Mouse (Mus musculus) MEL (cell line): Measurements from ENCODE around the gene Kbtbd12. TPM values are rescaled to one million over a fixed set of nuclear protein-coding genes. Genes with fewer than 3 reads are reported as not detected.

ENCODE experiments used
- DNase-seq: peaks from one replicate; pipeline ENCODE4 v3.0.0; 2011; ENCODE audit warnings: low read depth, low spot score
- H3K27ac ChIP-seq: 2 replicates; pipeline ENCODE4 v1.5.1; 2012; ENCODE audit warnings: low read depth, mild to moderate bottlenecking, control low read depth, low read length, moderate library complexity; ENCODE audit not compliant: control insufficient read depth
- H3K27me3 ChIP-seq, 2 experiments: fragments of 150-350 bp in 1 of 2; sonication (generic) in 1 of 2; 2 replicates each; pipeline ENCODE4 v1.6.1; 2012; ENCODE audit warnings: low read length in 2 of 2, mild to moderate bottlenecking in 2 of 2, improper control_type of control experiment in 1 of 2, moderate library complexity in 1 of 2; ENCODE audit not compliant: insufficient read depth in 2 of 2, control insufficient read depth in 1 of 2
- H3K36me3 ChIP-seq, 2 experiments: 2 replicates each; pipeline ENCODE4 v1.6.1; 2012 to 2014; ENCODE audit warnings: low read length in 2 of 2, improper control_type of control experiment in 1 of 2, inconsistent platforms in 1 of 2, mild to moderate bottlenecking in 1 of 2; ENCODE audit not compliant: insufficient read depth in 2 of 2, control insufficient read depth in 1 of 2
- H3K4me1 ChIP-seq, 2 experiments: fragments of 150-350 bp in 1 of 2; sonication (generic) in 1 of 2; 2 replicates each; pipeline ENCODE4 v1.6.1; 2012; ENCODE audit warnings: low read length in 2 of 2, improper control_type of control experiment in 1 of 2, mild to moderate bottlenecking in 1 of 2; ENCODE audit not compliant: insufficient read depth in 2 of 2, control insufficient read depth in 1 of 2
- H3K4me3 ChIP-seq, 2 experiments: fragments of 150-350 bp in 1 of 2; sonication (generic) in 1 of 2; 2 replicates each; pipeline ENCODE4 v1.5.1; 2012; ENCODE audit warnings: low read depth in 2 of 2, low read length in 2 of 2, mild to moderate bottlenecking in 2 of 2, moderate library complexity in 2 of 2, control low read depth in 1 of 2, improper control_type of control experiment in 1 of 2; ENCODE audit not compliant: control insufficient read depth in 1 of 2, insufficient read depth in 1 of 2
- H3K79me2 ChIP-seq: 2 replicates; pipeline ENCODE4 v1.6.1; 2012; ENCODE audit warnings: mild to moderate bottlenecking, low read length, moderate library complexity; ENCODE audit not compliant: control insufficient read depth, poor library complexity, insufficient read depth
- H3K9ac ChIP-seq: 2 replicates; pipeline ENCODE4 v1.6.1; 2012; ENCODE audit warnings: low read depth, mild to moderate bottlenecking, control low read depth, low read length, moderate library complexity; ENCODE audit not compliant: control insufficient read depth, poor library complexity, severe bottlenecking
- H3K9me3 ChIP-seq: fragments of 150-350 bp; sonication (generic); replicated peaks from 2 replicates; pipeline ENCODE4 v1.6.1; 2012; ENCODE audit warnings: mild to moderate bottlenecking, low read length, improper control_type of control experiment, moderate library complexity; ENCODE audit not compliant: insufficient read depth
- CHD1 ChIP-seq: IDR thresholded peaks from 2 replicates; pipeline ENCODE4 v1.6.1; 2012; ENCODE audit warnings: low read depth, mild to moderate bottlenecking, inconsistent platforms, low read length, improper control_type of control experiment
- CHD2 ChIP-seq: IDR thresholded peaks from 2 replicates; pipeline ENCODE4 v1.6.1; 2011; ENCODE audit warnings: low read length, improper control_type of control experiment
- CTCF ChIP-seq, 3 experiments: IDR thresholded peaks in 2 of 3; conservative IDR thresholded peaks in 1 of 3; 2 replicates each; pipeline ENCODE4 v1.5.1; 2011 to 2012; ENCODE audit warnings: low read length in 3 of 3, low read depth in 2 of 3, mild to moderate bottlenecking in 2 of 3, improper control_type of control experiment in 1 of 3, inconsistent platforms in 1 of 3, mixed read lengths in 1 of 3, moderate library complexity in 1 of 3; ENCODE audit not compliant: control insufficient read depth in 1 of 3, insufficient read depth in 1 of 3, poor library complexity in 1 of 3, severe bottlenecking in 1 of 3
- E2F4 ChIP-seq: IDR thresholded peaks from 2 replicates; pipeline ENCODE4 v1.6.1; 2011; ENCODE audit warnings: low read depth, low read length, improper control_type of control experiment, borderline replicate concordance
- ETS1 ChIP-seq: IDR thresholded peaks from 2 replicates; pipeline ENCODE4 v1.6.1; 2012; ENCODE audit warnings: low read depth, mild to moderate bottlenecking, inconsistent platforms, low read length, improper control_type of control experiment, moderate library complexity
- GABPA ChIP-seq: IDR thresholded peaks from 2 replicates; pipeline ENCODE4 v1.6.1; 2012; ENCODE audit warnings: low read depth, mild to moderate bottlenecking, inconsistent platforms, low read length, improper control_type of control experiment, moderate library complexity
- GATA1 ChIP-seq: IDR thresholded peaks from 2 replicates; pipeline ENCODE4 v1.6.1; 2011; ENCODE audit warnings: low read depth, low read length, improper control_type of control experiment
- JUND ChIP-seq: IDR thresholded peaks from 2 replicates; pipeline ENCODE4 v1.6.1; 2011; ENCODE audit warnings: low read depth, mild to moderate bottlenecking, improper control_type of control experiment, low read length
- KAT2A ChIP-seq: conservative IDR thresholded peaks from 2 replicates; pipeline ENCODE4 v1.6.1; 2012; ENCODE audit warnings: low read depth, low read length, improper control_type of control experiment, inconsistent platforms
- MAFK ChIP-seq: IDR thresholded peaks from 2 replicates; pipeline ENCODE4 v1.6.1; 2011; ENCODE audit warnings: low read depth, mild to moderate bottlenecking, low read length, improper control_type of control experiment, borderline replicate concordance
- MAX ChIP-seq: IDR thresholded peaks from 2 replicates; pipeline ENCODE4 v1.6.1; 2011; ENCODE audit warnings: low read length, improper control_type of control experiment
- MEF2A ChIP-seq: IDR thresholded peaks from 2 replicates; pipeline ENCODE4 v1.6.1; 2014; ENCODE audit warnings: low read depth, mild to moderate bottlenecking, inconsistent platforms, low read length, improper control_type of control experiment; ENCODE audit not compliant: poor library complexity, insufficient replicate concordance, severe bottlenecking; ENCODE audit errors: extremely low read depth
- MXI1 ChIP-seq: IDR thresholded peaks from 2 replicates; pipeline ENCODE4 v1.6.1; 2011; ENCODE audit warnings: mild to moderate bottlenecking, low read depth, low read length, improper control_type of control experiment
- MYB ChIP-seq: IDR thresholded peaks from 2 replicates; pipeline ENCODE4 v1.6.1; 2011; ENCODE audit warnings: mild to moderate bottlenecking, low read depth, low read length, improper control_type of control experiment
- MYC ChIP-seq: IDR thresholded peaks from 2 replicates; pipeline ENCODE4 v1.6.1; 2011; ENCODE audit warnings: low read depth, mild to moderate bottlenecking, low read length, improper control_type of control experiment, moderate library complexity
- POLR2A ChIP-seq, 2 experiments: IDR thresholded peaks; 2 replicates each; pipeline ENCODE4 v1.6.1; 2011 to 2012; ENCODE audit warnings: low read length in 2 of 2, mild to moderate bottlenecking in 2 of 2, control low read depth in 1 of 2, improper control_type of control experiment in 1 of 2, low read depth in 1 of 2, moderate library complexity in 1 of 2; ENCODE audit not compliant: control insufficient read depth in 1 of 2, insufficient read depth in 1 of 2, poor library complexity in 1 of 2
- RAD21 ChIP-seq: IDR thresholded peaks from 2 replicates; pipeline ENCODE4 v1.6.1; 2011; ENCODE audit warnings: mild to moderate bottlenecking, low read depth, low read length, improper control_type of control experiment
- RCOR1 ChIP-seq: IDR thresholded peaks from 2 replicates; pipeline ENCODE4 v1.6.1; 2012; ENCODE audit warnings: low read depth, mild to moderate bottlenecking, inconsistent platforms, low read length, improper control_type of control experiment
- SIN3A ChIP-seq: IDR thresholded peaks from 2 replicates; pipeline ENCODE4 v1.6.1; 2012; ENCODE audit warnings: low read length, improper control_type of control experiment, inconsistent platforms
- TCF12 ChIP-seq: IDR thresholded peaks from 2 replicates; pipeline ENCODE4 v1.6.1; 2014; ENCODE audit warnings: low read depth, mild to moderate bottlenecking, inconsistent platforms, low read length, improper control_type of control experiment, moderate library complexity
- USF1 ChIP-seq: IDR thresholded peaks from 2 replicates; pipeline ENCODE4 v1.6.1; 2014; ENCODE audit warnings: low read depth, mild to moderate bottlenecking, inconsistent platforms, low read length, improper control_type of control experiment, moderate library complexity
- USF2 ChIP-seq, 2 experiments: IDR thresholded peaks; 2 replicates each; pipeline ENCODE4 v1.6.1; 2011 to 2012; ENCODE audit warnings: improper control_type of control experiment in 2 of 2, low read length in 2 of 2, borderline replicate concordance in 1 of 2, inconsistent platforms in 1 of 2, low read depth in 1 of 2, mild to moderate bottlenecking in 1 of 2; ENCODE audit not compliant: insufficient read depth in 1 of 2
- ZKSCAN1 ChIP-seq: IDR thresholded peaks from 2 replicates; pipeline ENCODE4 v1.6.1; 2012; ENCODE audit warnings: low read depth, mild to moderate bottlenecking, inconsistent platforms, low read length, improper control_type of control experiment, moderate library complexity
- ZMIZ1 ChIP-seq: IDR thresholded peaks from 2 replicates; pipeline ENCODE4 v1.6.1; 2012; ENCODE audit warnings: low read depth, mild to moderate bottlenecking, inconsistent platforms, low read length, improper control_type of control experiment, moderate library complexity
- ZNF384 ChIP-seq: IDR thresholded peaks from 2 replicates; pipeline ENCODE4 v1.6.1; 2012; ENCODE audit warnings: low read depth, mild to moderate bottlenecking, inconsistent platforms, low read length, improper control_type of control experiment
- polyA plus RNA-seq, 2 experiments: library from polyadenylated mRNA; stranded (reverse) in 1 of 2; unstranded in 1 of 2; fragments of >175 nt in 1 of 2; fragments of >200 nt in 1 of 2; gene quantifications; 2 replicates each; pipeline versions ENCODE4 v1.2.1 to v1.2.4; 2012; ENCODE audit warnings: low replicate concordance in 2 of 2, low read depth in 1 of 2; ENCODE audit not compliant: insufficient read length in 2 of 2, insufficient read depth in 1 of 2, missing spikeins in 1 of 2
- total RNA-seq: library from RNA; depleted of rRNA; stranded (reverse); fragments of 300-350 nt; gene quantifications from 2 replicates; pipeline ENCODE4 v1.2.3, GENCODE M21; 2012

Kbtbd12 gene
- total and polyA plus RNA-seq, 3 experiments: 0.04 TPM; not detected in 2

GRCm38 (mm10) chr6:88515971-88516370, 121.8 kb downstream of the Kbtbd12 start:
- no peak overlapping the region for H3K9ac ChIP-seq
- no peaks in the 10 kb centered on the region for H3K27me3 ChIP-seq
- DNase-seq: no peak
- no peak overlapping the region for H3K4me3 ChIP-seq
- no peak overlapping the region for H3K27ac ChIP-seq
- no peaks in the 10 kb centered on the region for H3K9me3 ChIP-seq
- H3K79me2 ChIP-seq: peaks cover 42% of the 10 kb centered on the region
- H3K4me1 ChIP-seq: peaks cover 0 to 9% of the 10 kb centered on the region in 2 experiments; a peak in 3 of 4 replicates
- TF ChIP-seq SIN3A (no peak), MYB (no peak), E2F4 (no peak), CHD1 (no peak), TCF12 (no peak), MXI1 (no peak), MYC (no peak), ZMIZ1 (no peak), USF1 (no peak), ZKSCAN1 (no peak), MAFK (no peak), ETS1 (no peak), RAD21 (no peak)
- TF ChIP-seq, all 39 proteins: peak for 0
- peaks cover 15 to 21% of the 10 kb centered on the region in 2 experiments for H3K36me3 ChIP-seq

- Histone ChIP-seq H3K4me3 (no peak overlapping the region), H3K9me3 (no peaks in the 10 kb centered on the region), H3K4me1 (peaks cover 0 to 9% of the 10 kb centered on the region in 2 experiments; a peak in 3 of 4 replicates), H3K27ac (no peak overlapping the region), H3K9ac (no peak overlapping the region), H3K79me2 (peaks cover 42% of the 10 kb centered on the region), H3K27me3 (no peaks in the 10 kb centered on the region), H3K36me3 (peaks cover 10 to 33% of the 10 kb centered on the region in 2 experiments)
- no peak for DNase-seq
- TF ChIP-seq ZKSCAN1 (no peak), ZNF384 (no peak), KAT2A (no peak), MYB (no peak)
Observed at GRCm38 (mm10) chr6:88514546-88514945, 123.2 kb downstream of the Kbtbd12 start.

GRCm38 (mm10) chr6:88513984-88514383, 123.8 kb downstream of the Kbtbd12 start:
- H3K36me3 ChIP-seq: peaks cover 10 to 36% of the 10 kb centered on the region in 2 experiments
- H3K4me3 ChIP-seq: no peak overlapping the region
- H3K4me1 ChIP-seq: peaks cover 0 to 9% of the 10 kb centered on the region in 2 experiments; a peak in 3 of 4 replicates
- no peak overlapping the region for H3K9ac ChIP-seq
- no peaks in the 10 kb centered on the region for H3K9me3 ChIP-seq
- no peak for DNase-seq
- H3K27ac ChIP-seq: no peak overlapping the region
- peaks cover 38% of the 10 kb centered on the region for H3K79me2 ChIP-seq
- H3K27me3 ChIP-seq: no peaks in the 10 kb centered on the region
- TF ChIP-seq JUND: no peak
- no peak for TF ChIP-seq MEF2A
- no peak for TF ChIP-seq MAFK
- no peak for TF ChIP-seq CHD2
- no peak for TF ChIP-seq GABPA
- TF ChIP-seq ZNF384: no peak
- TF ChIP-seq CHD1: no peak
- TF ChIP-seq GATA1: no peak
- no peak for TF ChIP-seq USF2 (IDR thresholded peaks at IDR 0.05; ENCODE audit: borderline replicate concordance in 1 of 2, insufficient read depth in 1 of 2, low read depth in 1 of 2, low read length in 2 of 2)
- TF ChIP-seq ETS1: no peak
- TF ChIP-seq E2F4: no peak
- TF ChIP-seq MAX: no peak
- TF ChIP-seq SIN3A: no peak
- TF ChIP-seq ZMIZ1: no peak
- no peak for TF ChIP-seq POLR2A (IDR thresholded peaks at IDR 0.05; ENCODE audit: control insufficient read depth in 1 of 2, insufficient read depth in 1 of 2, low read depth in 1 of 2, low read length in 2 of 2, poor library complexity in 1 of 2)
- TF ChIP-seq CTCF (IDR thresholded peaks at IDR 0.05 in 2 of 3, conservative IDR thresholded peaks at IDR 0.05 in 1 of 3; ENCODE audit: control insufficient read depth in 1 of 3, insufficient read depth in 1 of 3, low read depth in 2 of 3, low read length in 3 of 3, poor library complexity in 1 of 3, severe bottlenecking in 1 of 3): no peak
- no peak for TF ChIP-seq RCOR1
- TF ChIP-seq RAD21: no peak
